Mouse (Mus musculus) forebrain, embryonic 14.5 days (tissue): ENCODE results near the gene Mcur1. TPM values are rescaled to one million over a fixed set of nuclear protein-coding genes. Genes with fewer than 3 reads are reported as not detected.

Experiments
- ATAC-seq: fragments of 200-750 bp; cut with Nextera tagmentation; 2 replicates; pipeline ENCODE4 v1.8.0; 2017; ENCODE audit warnings: mild to moderate bottlenecking, moderate library complexity
- DNase-seq: peaks from one replicate; pipeline ENCODE4 v3.0.0-alpha.2; 2015; ENCODE audit warnings: low spot score
- H3K27ac ChIP-seq: fragments of 300-500 bp; sonication (generic); 2 replicates; pipeline ENCODE4 v1.5.1; 2014; ENCODE audit warnings: low read depth, mild to moderate bottlenecking, control low read depth, low read length, moderate library complexity
- H3K27me3 ChIP-seq: fragments of 300-500 bp; sonication (generic); replicated peaks from 2 replicates; pipeline ENCODE4 v1.6.1; 2014; ENCODE audit warnings: low read length, control low read depth, mixed read lengths; ENCODE audit not compliant: control insufficient read depth, insufficient read depth
- H3K36me3 ChIP-seq: fragments of 300-500 bp; sonication (generic); 2 replicates; pipeline ENCODE4 v1.6.1; 2014; ENCODE audit warnings: low read length, control low read depth; ENCODE audit not compliant: control insufficient read depth, insufficient read depth
- H3K4me1 ChIP-seq: fragments of 300-500 bp; sonication (generic); 2 replicates; pipeline ENCODE4 v1.6.1; 2014; ENCODE audit warnings: antibody characterized with exemption, low read length, control low read depth; ENCODE audit not compliant: control insufficient read depth, insufficient read depth
- H3K4me2 ChIP-seq: fragments of 300-500 bp; sonication (generic); 2 replicates; pipeline ENCODE4 v1.6.1; 2014; ENCODE audit warnings: mild to moderate bottlenecking, control low read depth, low read length
- H3K4me3 ChIP-seq: fragments of 300-500 bp; sonication (generic); 2 replicates; pipeline ENCODE4 v1.5.1; 2014; ENCODE audit warnings: low read depth, low read length, control low read depth
- H3K9ac ChIP-seq: fragments of 300-500 bp; sonication (generic); 2 replicates; pipeline ENCODE4 v1.6.1; 2014; ENCODE audit warnings: mild to moderate bottlenecking, low read length, control low read depth, moderate library complexity
- H3K9me3 ChIP-seq: fragments of 300-500 bp; sonication (generic); replicated peaks from 2 replicates; pipeline ENCODE4 v1.6.1; 2016; ENCODE audit warnings: low read length, control low read depth, mixed read lengths; ENCODE audit not compliant: control insufficient read depth
- WGBS: fragments of 180-500 bp; shearing (Covaris S2); extraction: QIAGEN DNeasy Blood & Tissue Kit; methylation state at CpG from one replicate; pipeline ENCODE4 v1.1.7; 2014; 5-methylcytosine and 5-hydroxymethylcytosine counted together
- polyA plus RNA-seq: library from polyadenylated mRNA; unstranded; fragments of >200 nt; fragmentation: Nextera tagmentation; extraction: Ambion mirVana; gene quantifications from 2 replicates; pipeline ENCODE4 v1.2.1, GENCODE M21; 2014

Mcur1 gene
- polyA plus RNA-seq: 7.2 and 7.6 TPM in 2 replicates

DNA sequence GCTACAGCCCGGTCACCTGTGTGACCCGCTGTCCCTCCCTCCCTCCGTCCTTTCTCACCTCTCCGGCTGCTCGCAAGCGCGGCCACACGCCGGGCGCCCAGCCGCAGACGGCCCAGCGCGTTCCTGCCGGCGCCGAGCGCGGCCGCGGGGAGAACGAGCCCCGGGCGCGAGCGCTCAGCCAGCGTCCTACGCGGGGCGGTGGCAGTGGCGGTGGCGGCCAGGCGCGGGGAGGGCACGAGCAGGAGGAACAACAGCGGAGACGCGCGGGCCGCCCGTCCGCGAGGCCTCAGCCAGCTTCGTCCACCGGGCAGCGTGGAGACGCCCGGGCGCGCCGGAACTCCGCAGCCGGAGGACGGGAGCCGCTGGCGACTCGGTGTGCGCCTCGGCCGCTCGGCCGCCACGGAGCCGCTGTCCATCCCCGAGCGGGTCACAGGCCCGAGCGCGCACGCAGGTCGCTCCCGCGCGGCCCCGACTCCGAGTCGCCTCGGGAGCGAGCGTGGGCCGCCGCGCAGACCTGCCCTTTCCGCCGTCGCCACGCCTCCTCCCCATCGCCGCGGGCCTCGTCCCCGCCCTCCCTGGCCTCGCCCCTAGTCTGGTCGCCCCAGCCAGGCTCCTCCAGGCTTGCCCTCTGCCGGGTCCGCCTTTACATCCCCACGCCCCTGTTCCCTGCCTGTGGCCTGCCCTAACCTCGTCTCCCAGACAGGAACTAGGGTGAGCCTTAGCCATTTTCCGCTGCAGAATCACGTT is at the start of gene Mcur1:
Gene Mcur1 (minus strand): TSS at position 481 of the 747 bp plus-strand sequence.
- no peaks in the 10 kb centered on the region for H3K36me3 ChIP-seq
- no peaks in the 10 kb centered on the region for H3K27me3 ChIP-seq
- H3K4me1 ChIP-seq: peaks cover 5% of the 10 kb centered on the region; the same call in 1 of the 2 replicates
- DNase-seq (peak; percentile 88), ATAC-seq (peak; percentile 95)
- H3K9me3 ChIP-seq: no peaks in the 10 kb centered on the region
- peak within 1 kb of the TSS; percentile 80 for H3K27ac ChIP-seq
- H3K9ac ChIP-seq: peak within 1 kb of the TSS; percentile 80
- peak within 1 kb of the TSS; percentile 70 for H3K4me3 ChIP-seq
- WGBS: under 1% methylated on average over 69 of the region's 100 CpGs
- peak within 1 kb of the TSS; percentile 88 for H3K4me2 ChIP-seq

GRCm38 (mm10) chr13:43608854-43609253 is 48.9 kb upstream of the Mcur1 start:
- H3K27ac ChIP-seq: no peak overlapping the region
- DNase-seq: peak; percentile 48

DNA sequence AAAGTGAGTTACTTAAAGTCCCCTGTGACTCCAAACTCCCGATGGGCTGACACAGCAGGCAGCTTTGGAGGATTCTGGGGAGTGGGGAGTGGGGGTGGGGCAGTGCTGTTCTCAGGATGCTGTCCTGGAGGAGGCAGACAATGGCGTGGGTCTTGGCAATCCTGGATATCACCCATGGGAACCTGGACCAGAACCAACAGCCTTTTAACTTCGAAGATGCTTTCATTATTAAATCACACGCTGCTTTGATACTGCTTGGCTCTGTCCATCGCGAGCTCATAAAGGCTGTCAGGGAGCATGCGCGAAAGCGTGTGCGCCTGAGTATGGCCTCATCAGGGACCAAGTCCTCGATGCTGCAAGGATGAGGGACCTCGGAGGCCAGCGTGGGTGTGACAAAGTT is 43.1 kb upstream of the Mcur1 start:
- DNase-seq: peak; percentile 58

More at GRCm38 (mm10) chr13:43608854-43609253, 48.9 kb upstream of the Mcur1 start:
- no peak overlapping the region for H3K9ac ChIP-seq
- ATAC-seq: no peak
- H3K4me3 ChIP-seq: no peak overlapping the region
- no peaks in the 10 kb centered on the region for H3K27me3 ChIP-seq
- no peak overlapping the region for H3K4me2 ChIP-seq
- whole genome bisulfite sequencing: 71% methylated on average over 6 of the region's 6 CpGs
- H3K9me3 ChIP-seq: no peaks in the 10 kb centered on the region
- H3K4me1 ChIP-seq: no peaks in the 10 kb centered on the region
- H3K36me3 ChIP-seq: no peaks in the 10 kb centered on the region

GRCm38 (mm10) chr13:43602440-43602839 is 42.4 kb upstream of the Mcur1 start:
- no peak overlapping the region for H3K4me2 ChIP-seq
- no peak overlapping the region for H3K4me3 ChIP-seq
- no peak overlapping the region for H3K9ac ChIP-seq
- no peaks in the 10 kb centered on the region for H3K36me3 ChIP-seq
- H3K27me3 ChIP-seq: no peaks in the 10 kb centered on the region
- H3K27ac ChIP-seq: no peak overlapping the region
- no peaks in the 10 kb centered on the region for H3K9me3 ChIP-seq
- DNase-seq (no peak), ATAC-seq (no peak)
- WGBS: 96% methylated on average over 2 of the region's 2 CpGs
- H3K4me1 ChIP-seq: no peaks in the 10 kb centered on the region

More for the DNA sequence above, 43.1 kb upstream of the Mcur1 start:
- ATAC-seq: no peak
- no peak overlapping the region for H3K4me3 ChIP-seq
- WGBS: 59% methylated on average over 13 of the region's 13 CpGs
- H3K9ac ChIP-seq: no peak overlapping the region
- no peak overlapping the region for H3K4me2 ChIP-seq
- no peaks in the 10 kb centered on the region for H3K9me3 ChIP-seq
- H3K27ac ChIP-seq: no peak overlapping the region
- H3K27me3 ChIP-seq: no peaks in the 10 kb centered on the region
- H3K36me3 ChIP-seq: no peaks in the 10 kb centered on the region
- H3K4me1 ChIP-seq: no peaks in the 10 kb centered on the region

DNA sequence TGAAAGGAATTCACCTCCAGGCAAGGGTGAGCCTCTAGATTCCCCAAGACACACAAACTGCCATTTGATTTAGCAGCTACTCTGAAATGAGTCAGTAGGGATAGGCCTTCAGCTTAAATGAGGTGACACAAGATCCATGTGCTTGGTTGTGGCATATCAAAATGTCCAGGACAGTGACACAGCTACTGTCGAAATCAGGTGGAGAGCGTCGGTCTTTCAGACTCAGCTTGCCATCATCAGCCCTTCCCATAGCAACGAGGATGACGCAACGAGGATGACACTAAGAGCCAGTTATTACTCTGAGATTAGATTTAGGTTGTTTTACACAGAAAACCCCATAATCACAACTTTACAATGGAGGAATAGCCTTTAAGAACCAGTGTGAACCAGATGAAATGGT is 41.0 kb upstream of the Mcur1 start:
- Histone ChIP-seq H3K9me3 (no peaks in the 10 kb centered on the region), H3K27me3 (no peaks in the 10 kb centered on the region), H3K4me1 (no peaks in the 10 kb centered on the region), H3K27ac (no peak overlapping the region), H3K9ac (no peak overlapping the region), H3K4me3 (no peak overlapping the region), H3K36me3 (no peaks in the 10 kb centered on the region), H3K4me2 (no peak overlapping the region)
- DNase-seq (no peak), ATAC-seq (no peak)
- WGBS: 94% methylated on average over 6 of the region's 6 CpGs

- DNase-seq (peak; percentile 74), ATAC-seq (0 out of 2 replicates have a peak, but pooled peaks have one; percentile 57)
- WGBS: 61% methylated on average over 4 of the region's 4 CpGs
- Histone ChIP-seq H3K9me3 (no peaks in the 10 kb centered on the region), H3K9ac (no peak overlapping the region), H3K27me3 (0 out of 2 replicates have a peak, but pooled peaks cover 2% of the 10 kb centered on the region), H3K4me1 (peaks cover 6% of the 10 kb centered on the region; the same call in 1 of the 2 replicates), H3K4me3 (no peak overlapping the region), H3K36me3 (no peaks in the 10 kb centered on the region), H3K4me2 (no peak overlapping the region), H3K27ac (no peak overlapping the region)
Measured at GRCm38 (mm10) chr13:43595896-43596295, 35.9 kb upstream of the Mcur1 start.

- ATAC-seq: peak; percentile 11; the same call in 1 of the 2 replicates
- WGBS: 58% methylated on average over 8 of the region's 8 CpGs
- peaks cover 6% of the 10 kb centered on the region; the same call in 1 of the 2 replicates for H3K4me1 ChIP-seq
- H3K9me3 ChIP-seq: no peaks in the 10 kb centered on the region
- DNase-seq: no peak
- 0 out of 2 replicates have a peak, but pooled peaks cover 2% of the 10 kb centered on the region for H3K27me3 ChIP-seq
- peak overlapping the region; percentile 39; the same call in 1 of the 2 replicates for H3K27ac ChIP-seq
- H3K4me3 ChIP-seq: no peak overlapping the region
- H3K4me2 ChIP-seq: peak overlapping the region; percentile 14; the same call in 1 of the 2 replicates
- H3K9ac ChIP-seq: no peak overlapping the region
- no peaks in the 10 kb centered on the region for H3K36me3 ChIP-seq
Measured at GRCm38 (mm10) chr13:43592681-43593068, 32.7 kb upstream of the Mcur1 start.

DNA sequence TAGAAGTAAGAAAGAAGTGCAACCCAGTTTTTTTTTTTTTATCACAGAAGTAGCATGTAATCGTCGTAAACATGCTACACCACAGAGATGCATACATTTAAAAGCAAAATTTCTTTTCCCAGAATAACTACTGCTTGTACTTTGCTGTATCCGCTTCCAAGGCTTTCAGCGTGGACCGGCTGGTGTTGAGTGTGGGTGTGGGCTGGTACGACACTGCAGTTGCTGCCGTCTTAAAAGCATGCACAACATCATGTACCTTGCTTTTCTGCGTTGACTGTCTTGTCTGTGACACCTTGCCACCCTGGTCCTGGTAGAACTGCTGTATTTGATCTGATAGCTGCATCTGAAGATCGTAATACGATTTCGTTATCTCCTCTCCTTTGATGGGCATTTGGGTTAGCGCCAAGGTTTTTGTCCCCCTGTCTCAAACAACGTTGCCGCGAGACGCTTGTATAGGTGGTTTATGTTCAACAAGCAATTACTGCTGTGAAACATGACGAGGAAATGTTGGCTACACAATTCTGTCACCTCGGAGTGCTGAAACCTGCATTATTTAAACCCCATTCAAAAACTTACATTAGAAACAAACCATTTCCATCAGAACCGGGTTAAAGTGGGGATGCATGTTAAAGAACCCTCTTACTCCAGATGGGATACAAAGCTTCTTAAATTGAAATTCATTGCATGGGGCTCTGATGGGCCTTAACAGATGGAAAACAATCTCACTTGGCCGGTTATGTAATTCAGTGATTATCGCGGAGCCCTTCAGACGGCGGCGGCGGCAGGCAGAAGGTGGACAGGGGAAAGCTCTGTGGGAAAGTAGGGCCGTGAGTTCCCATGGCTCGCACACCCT is 32.1 kb upstream of the Mcur1 start:
- H3K27ac ChIP-seq: peak overlapping the region; percentile 39; the same call in 1 of the 2 replicates
- 0 out of 2 replicates have a peak, but pooled peaks cover 2% of the 10 kb centered on the region for H3K27me3 ChIP-seq
- DNase-seq: peak; percentile 76
- H3K4me2 ChIP-seq: peak overlapping the region; percentile 14; the same call in 1 of the 2 replicates
- H3K9me3 ChIP-seq: no peaks in the 10 kb centered on the region
- no peak overlapping the region for H3K4me3 ChIP-seq
- H3K36me3 ChIP-seq: no peaks in the 10 kb centered on the region
- H3K4me1 ChIP-seq: peaks cover 6% of the 10 kb centered on the region; the same call in 1 of the 2 replicates
- 30% methylated on average over 28 of the region's 28 CpGs for WGBS
- no peak overlapping the region for H3K9ac ChIP-seq
- ATAC-seq: peak; percentile 77
